ENCODE assay signal across 30 mouse cellular contexts in the genomic region with DNA sequence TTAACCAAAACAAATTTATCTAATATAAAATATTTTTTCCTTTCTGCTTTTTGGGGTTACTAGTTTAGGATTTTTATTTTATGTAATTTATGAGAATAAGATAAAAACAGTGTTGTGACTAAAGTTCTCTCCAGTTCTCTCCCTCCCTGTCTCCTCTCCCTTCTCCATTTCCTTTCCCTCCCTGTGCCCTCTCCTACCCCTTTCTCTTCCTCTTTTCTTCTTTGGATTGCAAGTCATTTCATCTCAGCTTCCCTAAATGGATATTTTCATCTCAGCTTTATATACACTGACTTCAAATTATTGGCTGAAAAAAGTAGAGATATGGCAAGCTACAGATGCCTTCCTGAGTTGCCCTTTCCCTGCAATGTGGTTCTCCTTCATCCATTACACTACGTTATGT. TPM values are rescaled to one million over a fixed set of nuclear protein-coding genes. Genes with fewer than 3 reads are reported as not detected.
DNase-seq lines count a peak whose midpoint lies in the region; ATAC-seq and TF ChIP-seq lines count a peak whose summit lies in the region.
"Had no signal": no experiment of that assay in that cellular context is flagged by ENCODE, and none has a peak within 500 bp of the region (broad histone marks: within the 10 kb centered on the region; RNA-seq: fewer than 3 reads in every experiment).

No protein-coding gene starts in this region.

- H3K4me1 ChIP-seq in heart, embryonic 12.5 days (replicated peaks) = peaks cover 6% of the 10 kb centered on the region
- H3K4me1 ChIP-seq in bone marrow macrophage, adult 2 months (ENCODE audit: control insufficient read depth, insufficient read depth, low read length) = peaks cover 26% of the 10 kb centered on the region
- no peaks in the 10 kb centered on the region for H3K4me1 ChIP-seq in forebrain, embryonic 12.5 days
- H3K4me1 ChIP-seq in forebrain, embryonic 16.5 days (replicated peaks; ENCODE audit: control insufficient read depth, insufficient read depth, low read length) = no peaks in the 10 kb centered on the region
- H3K4me1 ChIP-seq: forebrain, embryonic 10.5 days had no signal

- DNase-seq in heart, adult 11 months = peak; percentile 45
- no peak for DNase-seq in layer of hippocampus, postnatal 25 days (ENCODE audit: extremely low spot score in 1 of 2, low spot score in 1 of 2)
- DNase-seq: adrenal gland, adult 2 months; adrenal gland, postnatal 14 days; cerebellum, adult 11-12 months; cerebellum, adult 8-10 months; cerebellum, postnatal 10 days; cerebellum, postnatal 36 days; gastrocnemius, postnatal 10 days; gastrocnemius, postnatal 36 days; heart, adult 18-20 months; heart, postnatal 14 days; heart, postnatal 4 days had no signal

- no peak overlapping the region for H3K4me2 ChIP-seq in heart, embryonic 12.5 days
- no peak overlapping the region for H3K4me2 ChIP-seq in forebrain, embryonic 12.5 days
- no peak overlapping the region for H3K4me2 ChIP-seq in forebrain, embryonic 16.5 days (ENCODE audit: low read length)
- H3K4me2 ChIP-seq: heart, embryonic 13.5 days; hindbrain, embryonic 14.5 days had no signal

- no peak for TF ChIP-seq CTCF in bone marrow macrophage, adult 2 months (IDR thresholded peaks at IDR 0.05; ENCODE audit: low read depth, low read length)

- no peaks in the 10 kb centered on the region for H3K36me3 ChIP-seq in heart, embryonic 12.5 days
- no peaks in the 10 kb centered on the region for H3K36me3 ChIP-seq in macrophage (ENCODE audit: inconsistent target)
- H3K36me3 ChIP-seq in forebrain, embryonic 12.5 days (replicated peaks) = no peaks in the 10 kb centered on the region
- no peaks in the 10 kb centered on the region for H3K36me3 ChIP-seq in forebrain, embryonic 16.5 days (ENCODE audit: control insufficient read depth, insufficient read depth)
- H3K36me3 ChIP-seq: forebrain, embryonic 10.5 days; G1E; heart, embryonic 13.5 days had no signal

- WGBS in heart, embryonic 12.5 days = 94% methylated on average over 1 of the region's 1 CpGs
- WGBS in macrophage (ENCODE audit: missing documents) = 80% methylated on average over 1 of the region's 1 CpGs
- 97% methylated on average over 1 of the region's 1 CpGs for WGBS in forebrain, embryonic 12.5 days
- 97% methylated on average over 1 of the region's 1 CpGs for WGBS in forebrain, embryonic 16.5 days

- TF ChIP-seq POLR2A in bone marrow macrophage, adult 2 months (IDR thresholded peaks at IDR 0.05; ENCODE audit: borderline replicate concordance, low read depth, low read length) = no peak

- no peak overlapping the region for H3K27ac ChIP-seq in heart, embryonic 12.5 days (ENCODE audit: poor library complexity, severe bottlenecking)
- peak overlapping the region; percentile 94 for H3K27ac ChIP-seq in bone marrow macrophage, adult 2 months (ENCODE audit: insufficient read depth, low read depth, low read length)
- peak overlapping the region; percentile 79 for H3K27ac ChIP-seq in macrophage
- H3K27ac ChIP-seq in forebrain, embryonic 12.5 days = no peak overlapping the region
- no peak overlapping the region for H3K27ac ChIP-seq in forebrain, embryonic 16.5 days (ENCODE audit: low read length)
- H3K27ac ChIP-seq: forebrain, embryonic 10.5 days; heart, embryonic 13.5 days; hindbrain, embryonic 14.5 days; hindbrain, postnatal 0 days had no signal

- H3K9ac ChIP-seq in heart, embryonic 12.5 days = no peak overlapping the region
- H3K9ac ChIP-seq in forebrain, embryonic 12.5 days = no peak overlapping the region
- no peak overlapping the region for H3K9ac ChIP-seq in forebrain, embryonic 16.5 days (replicated peaks; ENCODE audit: low read depth, low read length)
- H3K9ac ChIP-seq: heart, embryonic 13.5 days; hindbrain, embryonic 14.5 days had no signal

- no peaks in the 10 kb centered on the region for H3K27me3 ChIP-seq in heart, embryonic 12.5 days (replicated peaks)
- no peaks in the 10 kb centered on the region for H3K27me3 ChIP-seq in forebrain, embryonic 12.5 days
- no peaks in the 10 kb centered on the region for H3K27me3 ChIP-seq in forebrain, embryonic 16.5 days (replicated peaks; ENCODE audit: control insufficient read depth, insufficient read depth, low read length)
- H3K27me3 ChIP-seq: heart, embryonic 13.5 days had no signal

- no peaks in the 10 kb centered on the region for H3K9me3 ChIP-seq in heart, embryonic 12.5 days (replicated peaks)
- H3K9me3 ChIP-seq in forebrain, embryonic 12.5 days = no peaks in the 10 kb centered on the region
- H3K9me3 ChIP-seq in forebrain, embryonic 16.5 days (ENCODE audit: control insufficient read depth, low read length) = no peaks in the 10 kb centered on the region
- H3K9me3 ChIP-seq: forebrain, embryonic 10.5 days; G1E; heart, embryonic 13.5 days had no signal

- no peak for ATAC-seq in heart, embryonic 12.5 days (ENCODE audit: insufficient number of reproducible peaks, low FRiP score)
- ATAC-seq in forebrain, embryonic 12.5 days (ENCODE audit: low FRiP score) = no peak
- ATAC-seq in forebrain, embryonic 16.5 days = no peak
- ATAC-seq: forebrain, embryonic 14.5 days; hindbrain, postnatal 0 days; inflammation-experienced regulatory T-cells, adult 6 months had no signal

- H3K79me2 ChIP-seq in macrophage (ENCODE audit: inconsistent target) = no peaks in the 10 kb centered on the region

- H3K4me3 ChIP-seq in heart, embryonic 12.5 days = no peak overlapping the region
- H3K4me3 ChIP-seq in bone marrow macrophage, adult 2 months (ENCODE audit: insufficient read depth, low read length) = no peak overlapping the region
- H3K4me3 ChIP-seq in macrophage (ENCODE audit: inconsistent target) = no peak overlapping the region
- no peak overlapping the region for H3K4me3 ChIP-seq in forebrain, embryonic 12.5 days (replicated peaks)
- H3K4me3 ChIP-seq in forebrain, embryonic 16.5 days (replicated peaks; ENCODE audit: low read length) = no peak overlapping the region
- H3K4me3 ChIP-seq: forebrain, embryonic 10.5 days; heart, embryonic 13.5 days had no signal

RNA-seq across cellular contexts. Expression of gene 1700020N01Rik, which starts 26.9 kb away (rescaled TPM):
- 0.18 and 0.54 TPM in 2 replicates for polyA plus RNA-seq in heart, embryonic 12.5 days (2016; fragmentation: Nextera tagmentation; extraction: Ambion mirVana)
- polyA plus RNA-seq in bone marrow macrophage, adult 2 months (2012; ENCODE audit: insufficient read depth, insufficient read length, missing spikeins) = not detected in 2 replicates
- total RNA-seq in macrophage (2018; cell fraction: chromatin; rRNA removed) = not detected
- not detected for total RNA-seq in macrophage (2018; cell fraction: cytosol; rRNA removed)
- not detected for total RNA-seq in macrophage (2018; cell fraction: nucleus; rRNA removed)
- not detected in 3 replicates for polyA plus RNA-seq in macrophage (2018)
- not detected in 2 replicates for polyA plus RNA-seq in forebrain, embryonic 12.5 days (2016; fragmentation: Nextera tagmentation; extraction: Ambion mirVana)
- total RNA-seq in layer of hippocampus, postnatal 25 days (2021) = not detected
- not detected in 2 replicates for polyA plus RNA-seq in forebrain, embryonic 16.5 days (2015; fragmentation: Nextera tagmentation; extraction: Ambion mirVana)
- total RNA-seq: adrenal gland, adult 2 months; adrenal gland, postnatal 14 days; G1E; gastrocnemius, adult 18-20 months; gastrocnemius, postnatal 10 days; gastrocnemius, postnatal 36 days; heart, adult 18-20 months; heart, postnatal 14 days; heart, postnatal 4 days; hindbrain, postnatal 0 days had no signal
- polyA plus RNA-seq: adrenal gland, adult 2 months; brain, embryonic 14.5 days; embryonic facial prominence, embryonic 11.5 days; embryonic facial prominence, embryonic 14.5 days; forebrain, embryonic 10.5 days; forebrain, embryonic 14.5 days; G1E; heart, embryonic 13.5 days; hindbrain, embryonic 11.5 days; hindbrain, embryonic 14.5 days; hindbrain, postnatal 0 days; inflammation-experienced regulatory T-cells, adult 6 months had no signal

Comparison
In these comparisons a context has a peak if more than half of its experiments do, and no peak if none do; other contexts are left out.
1. H3K27ac ChIP-seq: peak in bone marrow macrophage, adult 2 months (single experiment) and macrophage (single experiment); none in heart, embryonic 12.5 days (single experiment), forebrain, embryonic 12.5 days (single experiment) and forebrain, embryonic 16.5 days (single experiment).